Mouse (Mus musculus) E14TG2a.4 (cell line): ENCODE data around the gene Ablim1.

ENCODE experiments used
- CTCF ChIP-seq: conservative IDR thresholded peaks from 2 replicates; pipeline ENCODE4 v1.5.1; 2014; ENCODE audit warnings: low read length
- NANOG ChIP-seq: IDR thresholded peaks from 2 replicates; pipeline ENCODE4 v1.6.1; 2014; ENCODE audit warnings: borderline replicate concordance, low read length, mixed read lengths
- POU5F1 ChIP-seq: IDR thresholded peaks from 2 replicates; pipeline ENCODE4 v1.6.1; 2014; ENCODE audit warnings: low read length, borderline replicate concordance

DNA sequence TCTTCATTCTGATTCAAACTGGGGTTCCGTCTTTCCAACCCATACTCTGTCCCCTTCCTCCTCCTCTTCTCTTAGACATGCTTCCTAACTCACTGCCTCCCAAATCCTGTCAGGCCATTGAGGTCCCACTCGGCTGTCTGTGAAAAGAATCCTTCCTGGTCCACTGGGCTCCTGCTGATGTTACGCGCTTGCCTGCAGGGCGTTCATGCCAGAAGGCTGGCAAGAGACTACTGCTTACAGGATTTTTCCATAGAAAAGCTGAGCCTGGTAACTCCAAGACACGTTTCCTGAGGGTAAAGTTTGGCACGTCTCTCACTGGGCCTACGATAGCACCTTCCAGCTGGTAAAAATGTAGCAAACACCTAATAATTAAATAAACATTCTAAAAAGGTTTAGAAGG, 36.5 kb downstream of the Ablim1 start:
- no peak for TF ChIP-seq NANOG
- TF ChIP-seq CTCF, result no peak
- TF ChIP-seq POU5F1, result no peak
